Mouse (Mus musculus): ENCODE measurements around the gene Lingo3. TPM values are rescaled to one million over a fixed set of nuclear protein-coding genes. Genes with fewer than 3 reads are reported as not detected.
"Not testable (repeated sequence)": the region's sequence is repeated elsewhere in the genome, so short reads cannot be mapped to it uniquely, and the experiment has no call there.

The Lingo3 gene
- polyA plus RNA-seq, 1 experiment from 2014 or later, result 1.7 TPM

GRCm38 (mm10) chr10:80842334-80842733 is 1.5 kb downstream of the Lingo3 start:
- Histone ChIP-seq H3K27ac (no peak overlapping the region), H3K4me1 (peaks cover 16% of the 10 kb centered on the region), H3K27me3 (peaks cover 61% of the 10 kb centered on the region), H3K4me2 (no peak overlapping the region), H3K9ac (no peak overlapping the region), H3K36me3 (replicated peaks) (no peaks in the 10 kb centered on the region), H3K9me3 (no peaks in the 10 kb centered on the region), H3K4me3 (replicated peaks) (no peak overlapping the region)
- WGBS, result 81% methylated on average over 15 of the region's 15 CpGs
- no peak for ATAC-seq (ENCODE audit: low FRiP score)

DNA sequence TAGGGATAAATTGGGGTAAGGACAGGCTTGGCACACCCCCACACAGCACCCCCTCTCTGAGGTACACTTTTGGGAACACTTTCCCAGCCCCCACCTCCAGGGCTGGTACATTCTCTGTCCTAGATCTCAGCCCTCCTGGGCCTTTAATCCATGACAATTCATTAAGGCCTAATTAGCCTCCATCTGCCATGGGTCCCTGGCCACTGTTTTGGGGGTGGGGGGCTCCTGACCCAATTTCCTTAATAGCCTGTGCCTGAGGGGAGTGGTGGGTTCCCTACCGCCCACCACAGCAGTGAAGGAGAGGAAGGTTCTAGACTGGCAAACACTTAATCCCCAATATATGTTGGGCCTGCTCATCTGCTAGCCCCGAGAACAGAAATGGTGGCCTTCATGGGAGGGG is 2.2 kb downstream of the Lingo3 start:
- H3K27me3 ChIP-seq, result peaks cover 68% of the 10 kb centered on the region
- no peak overlapping the region for H3K4me3 ChIP-seq (replicated peaks)
- H3K9ac ChIP-seq, result no peak overlapping the region
- H3K4me2 ChIP-seq, result no peak overlapping the region
- H3K27ac ChIP-seq, result no peak overlapping the region
- ATAC-seq (ENCODE audit: low FRiP score), result no peak
- peaks cover 16% of the 10 kb centered on the region for H3K4me1 ChIP-seq
- H3K36me3 ChIP-seq (replicated peaks), result no peaks in the 10 kb centered on the region
- WGBS, result 71% methylated on average over 2 of the region's 2 CpGs
- no peaks in the 10 kb centered on the region for H3K9me3 ChIP-seq

- Histone ChIP-seq H3K9me3 (no peaks in the 10 kb centered on the region), H3K4me2 (no peak overlapping the region), H3K4me3 (replicated peaks) (no peak overlapping the region), H3K27me3 (peaks cover 73% of the 10 kb centered on the region), H3K36me3 (replicated peaks) (no peaks in the 10 kb centered on the region), H3K9ac (no peak overlapping the region), H3K4me1 (peaks cover 19% of the 10 kb centered on the region), H3K27ac (no peak overlapping the region)
- WGBS, result 68% methylated on average over 6 of the region's 6 CpGs
- ATAC-seq (ENCODE audit: low FRiP score), result no peak
Observed at GRCm38 (mm10) chr10:80839848-80840247, 4.0 kb downstream of the Lingo3 start.

GRCm38 (mm10) chr10:80838346-80838912 is 5.4 kb downstream of the Lingo3 start:
- 63% methylated on average over 2 of the region's 2 CpGs for WGBS
- Histone ChIP-seq H3K27ac (no peak overlapping the region), H3K4me2 (no peak overlapping the region), H3K27me3 (peaks cover 73% of the 10 kb centered on the region), H3K9ac (no peak overlapping the region), H3K9me3 (no peaks in the 10 kb centered on the region), H3K4me1 (peaks cover 10% of the 10 kb centered on the region), H3K4me3 (replicated peaks) (no peak overlapping the region), H3K36me3 (replicated peaks) (no peaks in the 10 kb centered on the region)
- ATAC-seq (ENCODE audit: low FRiP score), result no peak

GRCm38 (mm10) chr10:80837827-80838226 is 6.0 kb downstream of the Lingo3 start:
- Histone ChIP-seq H3K4me3 (replicated peaks) (no peak overlapping the region), H3K36me3 (replicated peaks) (no peaks in the 10 kb centered on the region), H3K27me3 (peaks cover 70% of the 10 kb centered on the region), H3K9me3 (no peaks in the 10 kb centered on the region), H3K4me2 (no peak overlapping the region), H3K9ac (no peak overlapping the region), H3K27ac (no peak overlapping the region), H3K4me1 (peaks cover 10% of the 10 kb centered on the region)
- no peak for ATAC-seq (ENCODE audit: low FRiP score)
- 12% methylated on average over 2 of the region's 2 CpGs for WGBS

GRCm38 (mm10) chr10:80836949-80837379 is 6.9 kb downstream of the Lingo3 start:
- WGBS, result 52% methylated on average over 7 of the region's 7 CpGs
- H3K27me3 ChIP-seq, result peaks cover 62% of the 10 kb centered on the region
- no peaks in the 10 kb centered on the region for H3K9me3 ChIP-seq
- ATAC-seq (ENCODE audit: low FRiP score), result no peak
- H3K36me3 ChIP-seq (replicated peaks), result no peaks in the 10 kb centered on the region
- no peak overlapping the region for H3K4me2 ChIP-seq
- peaks cover 15% of the 10 kb centered on the region for H3K4me1 ChIP-seq
- no peak overlapping the region for H3K27ac ChIP-seq
- H3K4me3 ChIP-seq (replicated peaks), result no peak overlapping the region
- no peak overlapping the region for H3K9ac ChIP-seq

DNA sequence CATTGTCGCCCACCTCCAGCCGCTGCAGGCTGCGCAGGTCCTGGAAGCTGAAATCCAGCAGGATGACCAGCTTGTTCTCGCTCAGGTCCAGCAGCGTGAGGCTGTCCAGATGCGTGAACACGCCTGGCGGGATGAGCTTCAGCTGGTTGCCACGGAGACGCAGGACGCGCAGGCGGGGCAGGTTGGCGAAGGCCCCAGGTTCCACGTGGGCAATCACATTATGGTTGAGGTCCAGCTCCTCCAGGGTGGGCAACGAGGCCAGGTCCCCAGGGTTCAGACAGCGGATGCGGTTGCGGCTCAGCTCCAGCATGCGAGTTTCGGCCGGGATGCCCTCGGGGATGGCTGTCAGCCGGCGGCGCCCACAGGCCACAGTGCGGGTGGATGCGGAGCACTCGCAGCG is 8.2 kb downstream of the Lingo3 start:
- Histone ChIP-seq H3K4me1 (peaks cover 26% of the 10 kb centered on the region), H3K36me3 (replicated peaks) (no peaks in the 10 kb centered on the region), H3K27me3 (peaks cover 48% of the 10 kb centered on the region), H3K9me3 (no peaks in the 10 kb centered on the region), H3K4me3 (replicated peaks) (no peak overlapping the region), H3K9ac (no peak overlapping the region), H3K27ac (no peak overlapping the region), H3K4me2 (no peak overlapping the region)
- WGBS, result 65% methylated on average over 30 of the region's 30 CpGs
- ATAC-seq (ENCODE audit: low FRiP score), result no peak

- Histone ChIP-seq H3K4me1 (peaks cover 47% of the 10 kb centered on the region), H3K27me3 (peaks cover 46% of the 10 kb centered on the region)
- WGBS, result 48% methylated on average over 7 of the region's 7 CpGs
Observed at GRCm38 (mm10) chr10:80832818-80833217, 11.0 kb downstream of the Lingo3 start.

DNA sequence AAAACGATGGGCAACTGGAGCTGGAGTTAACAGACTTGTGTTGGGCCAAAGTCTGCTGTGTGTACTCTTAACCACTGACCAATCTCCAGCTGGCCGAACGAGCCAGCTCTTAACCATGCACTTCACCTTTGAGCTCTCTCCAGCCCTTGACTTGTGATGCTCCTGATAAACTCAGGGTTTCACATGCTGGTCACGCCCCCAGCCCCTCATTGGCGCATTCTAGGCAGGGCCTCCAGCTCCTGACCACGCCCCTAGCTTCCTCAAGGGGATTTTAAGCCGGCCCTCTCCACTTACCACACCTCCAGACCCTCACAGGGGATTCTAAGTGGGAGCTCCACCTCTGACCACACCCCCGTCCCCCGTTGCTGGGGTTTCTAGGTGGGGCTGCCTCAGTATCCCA is 12.7 kb downstream of the Lingo3 start:
- ATAC-seq (ENCODE audit: low FRiP score), result no peak
- WGBS, result 0% methylated on average over 9 of the region's 9 CpGs

More at GRCm38 (mm10) chr10:80832818-80833217, 11.0 kb downstream of the Lingo3 start:
- H3K36me3 ChIP-seq (replicated peaks), result peaks cover 18% of the 10 kb centered on the region
- H3K4me2 ChIP-seq, result no peak overlapping the region
- no peak overlapping the region for H3K27ac ChIP-seq
- H3K9me3 ChIP-seq, result no peaks in the 10 kb centered on the region
- no peak overlapping the region for H3K4me3 ChIP-seq (replicated peaks)
- no peak overlapping the region for H3K9ac ChIP-seq
- no peak for ATAC-seq (ENCODE audit: low FRiP score)

GRCm38 (mm10) chr10:80829359-80830278 is 14.2 kb downstream of the Lingo3 start:
- WGBS, result 75% methylated on average over 1 of the region's 1 CpGs
- Histone ChIP-seq H3K9me3 (no peaks in the 10 kb centered on the region), H3K36me3 (replicated peaks) (peaks cover 18% of the 10 kb centered on the region), H3K9ac (no peak overlapping the region), H3K4me2 (no peak overlapping the region), H3K27me3 (peaks cover 15% of the 10 kb centered on the region), H3K4me3 (replicated peaks) (no peak overlapping the region), H3K27ac (no peak overlapping the region), H3K4me1 (peaks cover 52% of the 10 kb centered on the region)
- ATAC-seq (ENCODE audit: low FRiP score), result no peak

More for the DNA sequence above, 12.7 kb downstream of the Lingo3 start:
- H3K27me3 ChIP-seq, result peaks cover 30% of the 10 kb centered on the region
- peaks cover 50% of the 10 kb centered on the region for H3K4me1 ChIP-seq
- H3K27ac ChIP-seq, result 0 out of 2 replicates have a peak overlapping the region, but pooled peaks have one; percentile 27
- peak overlapping the region; percentile 29; the same call in 1 of the 2 replicates for H3K4me2 ChIP-seq
- H3K4me3 ChIP-seq (replicated peaks), result no peak overlapping the region; the same call in 1 of the 2 replicates
- H3K9me3 ChIP-seq, result no peaks in the 10 kb centered on the region
- H3K36me3 ChIP-seq (replicated peaks), result peaks cover 18% of the 10 kb centered on the region
- no peak overlapping the region for H3K9ac ChIP-seq

DNA sequence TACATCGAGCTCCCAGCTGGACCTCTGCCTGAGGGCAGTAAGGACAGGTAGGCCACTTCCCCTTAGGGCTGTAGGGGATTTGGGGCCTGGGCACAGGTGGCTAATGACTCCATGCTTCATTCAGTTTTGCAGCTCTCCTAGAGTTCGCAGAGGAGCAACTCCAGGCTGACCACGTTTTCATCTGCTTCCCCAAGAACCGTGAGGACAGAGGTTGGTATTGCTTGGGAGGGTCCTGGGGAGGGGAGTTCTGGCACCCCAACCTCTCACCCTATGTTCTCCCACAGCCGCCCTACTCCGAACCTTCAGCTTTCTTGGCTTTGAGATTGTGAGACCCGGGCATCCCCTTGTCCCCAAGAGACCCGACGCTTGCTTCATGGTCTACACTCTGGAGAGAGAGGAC is 15.3 kb downstream of the Lingo3 start:
- H3K9me3 ChIP-seq; ATAC-seq (ENCODE audit: low FRiP score); H3K27ac ChIP-seq; H3K9ac ChIP-seq; H3K27me3 ChIP-seq: not testable (repeated sequence)
- peak overlapping the region; percentile 99 for H3K4me2 ChIP-seq
- H3K36me3 ChIP-seq (replicated peaks), result peaks cover 18% of the 10 kb centered on the region
- peaks cover 52% of the 10 kb centered on the region for H3K4me1 ChIP-seq
- WGBS, result 84% methylated on average over 9 of the region's 9 CpGs
- peak overlapping the region; percentile 85; the same call in 1 of the 2 replicates for H3K4me3 ChIP-seq (replicated peaks)

DNA sequence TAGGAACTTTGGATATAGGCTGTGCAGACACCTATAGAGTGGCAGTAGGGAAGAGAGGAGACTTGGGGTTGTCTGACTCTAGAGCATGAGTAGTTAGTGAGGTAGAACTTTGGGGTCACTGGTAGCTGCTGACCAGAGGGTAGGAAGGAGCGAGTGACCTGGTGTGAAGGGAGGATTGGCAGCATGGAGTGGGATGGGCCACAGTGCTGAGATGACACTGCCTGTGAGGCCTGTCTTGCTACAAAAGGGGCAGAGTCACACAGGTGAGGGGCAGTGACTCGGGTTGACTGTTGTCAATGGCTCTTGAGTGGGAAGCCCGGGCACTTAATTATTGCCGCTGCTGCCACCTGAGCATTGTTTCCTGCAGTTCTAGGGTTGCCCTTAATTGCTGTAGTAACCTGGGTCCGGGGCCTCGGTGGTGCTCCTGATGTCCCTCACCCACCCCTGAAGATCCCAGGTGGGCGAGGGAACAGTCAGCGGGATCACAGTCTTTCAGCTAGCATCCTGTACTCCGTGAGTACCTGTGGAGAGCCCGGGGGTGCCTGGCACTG is 15.9 kb downstream of the Lingo3 start:
- Histone ChIP-seq H3K27ac (no peak overlapping the region), H3K27me3 (no peaks in the 10 kb centered on the region), H3K4me1 (peaks cover 51% of the 10 kb centered on the region), H3K4me2 (peak overlapping the region; percentile 99), H3K9ac (peak overlapping the region; percentile 94), H3K36me3 (replicated peaks) (peaks cover 18% of the 10 kb centered on the region), H3K4me3 (replicated peaks) (peak overlapping the region; percentile 85), H3K9me3 (no peaks in the 10 kb centered on the region)
- no peak for ATAC-seq (ENCODE audit: low FRiP score)
- 83% methylated on average over 10 of the region's 10 CpGs for WGBS
